Mouse (Mus musculus) ovary, adult 18-20 months (tissue): ENCODE results near the gene Hsp90b1.
"Not testable (repeated sequence)": the region's sequence is repeated elsewhere in the genome, so short reads cannot be mapped to it uniquely, and the experiment has no call there.

Experiments
- DNase-seq: peaks from one replicate; pipeline ENCODE4 v3.0.0; 2022; ENCODE audit warnings: low spot score, mixed read lengths

Hsp90b1 gene

DNA sequence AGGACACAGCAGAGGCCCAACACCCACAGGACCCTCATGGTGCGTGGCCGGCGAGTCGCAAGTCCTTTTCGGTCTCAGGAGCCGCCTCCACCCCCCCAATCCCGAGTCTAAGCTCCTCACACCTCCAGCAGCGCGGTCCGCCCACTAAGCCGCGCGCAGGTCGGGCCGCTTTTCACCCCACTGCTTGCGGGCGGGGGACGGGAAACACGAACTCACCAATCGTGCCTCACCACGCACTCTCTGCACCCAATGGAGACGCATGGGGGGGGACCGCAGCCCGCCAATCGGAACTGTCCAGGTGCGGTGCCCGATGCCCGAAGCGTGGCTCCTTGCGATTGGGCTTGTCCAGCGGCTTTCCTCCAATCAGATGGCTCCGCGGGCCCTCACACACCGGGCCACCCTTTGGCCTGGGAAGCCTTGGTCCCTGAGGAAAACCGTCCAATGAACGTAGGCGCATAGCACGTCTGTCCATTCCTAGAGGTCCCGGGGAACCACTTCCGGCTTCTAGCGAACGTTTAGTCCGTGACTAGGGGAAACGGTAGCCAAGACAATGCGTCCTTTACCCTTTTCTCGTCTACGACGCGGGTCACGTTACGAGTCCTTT, at the start of gene Hsp90b1, which contains the start of gene Ttc41:
Gene Hsp90b1 (minus strand): TSS at position 192 of the 604 bp plus-strand sequence.
Gene Ttc41 (plus strand): TSS at position 494 of the 604 bp plus-strand sequence.
- peak; percentile 100 for DNase-seq

DNA sequence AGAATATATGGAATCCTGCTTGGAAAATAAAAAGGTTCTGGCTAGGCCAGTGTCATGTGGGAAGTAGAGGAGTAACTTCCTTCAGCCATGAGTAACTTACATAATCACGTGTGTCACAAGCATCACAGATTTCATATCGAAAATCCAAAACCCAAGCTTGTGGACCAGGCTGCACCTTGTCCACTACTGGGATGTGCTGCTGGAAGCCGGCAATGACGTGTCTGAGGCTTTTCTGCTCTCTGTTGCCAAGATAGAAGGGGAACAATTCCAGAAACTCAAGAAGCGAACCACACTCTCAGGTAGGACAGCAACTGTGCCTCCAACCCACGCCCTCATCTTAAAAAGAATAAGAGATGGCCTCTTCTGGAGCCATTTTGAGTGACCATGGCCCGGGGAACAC, 39.0 kb upstream of the Hsp90b1 start:
- DNase-seq = no peak

DNA sequence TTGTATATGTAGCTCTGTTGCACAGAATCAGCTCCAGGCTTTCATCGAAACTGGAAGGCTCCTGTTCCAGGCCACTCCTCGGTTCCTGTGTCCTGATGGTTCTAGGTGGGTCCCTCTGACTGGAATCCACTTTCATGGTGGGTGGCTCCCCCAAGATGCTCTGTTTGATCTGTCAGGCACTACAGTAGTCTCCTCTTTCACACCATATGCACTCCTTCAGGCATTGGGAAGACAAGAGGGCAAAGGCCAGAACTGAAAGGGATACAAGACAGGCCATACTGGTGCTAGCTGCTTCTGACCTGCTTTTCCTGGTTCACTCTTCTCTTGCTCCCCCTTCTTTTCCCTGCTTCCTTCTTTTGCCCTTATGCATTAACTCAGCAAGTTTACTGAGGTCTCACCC, 37.6 kb upstream of the Hsp90b1 start:
- no peak for DNase-seq

DNA sequence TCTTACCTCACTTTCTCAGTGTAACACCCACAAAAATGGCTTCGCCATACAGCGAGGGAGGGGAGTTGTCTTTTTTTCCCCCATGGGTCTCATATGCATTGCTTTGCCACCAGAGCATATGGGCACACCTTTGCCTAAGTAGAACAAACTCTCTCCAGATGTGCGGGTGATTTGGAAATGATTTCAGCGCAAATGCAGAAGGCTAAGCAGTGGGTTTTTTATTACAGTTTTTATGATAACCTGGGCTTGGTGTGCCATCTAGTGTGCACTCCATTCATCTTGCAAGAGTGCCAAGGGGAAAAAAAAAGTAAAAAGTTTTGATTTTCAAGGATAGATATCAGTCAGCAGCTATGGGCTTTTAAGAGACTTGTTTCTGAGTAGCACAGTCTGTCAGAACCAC, 29.7 kb upstream of the Hsp90b1 start:
- DNase-seq = no peak

DNA sequence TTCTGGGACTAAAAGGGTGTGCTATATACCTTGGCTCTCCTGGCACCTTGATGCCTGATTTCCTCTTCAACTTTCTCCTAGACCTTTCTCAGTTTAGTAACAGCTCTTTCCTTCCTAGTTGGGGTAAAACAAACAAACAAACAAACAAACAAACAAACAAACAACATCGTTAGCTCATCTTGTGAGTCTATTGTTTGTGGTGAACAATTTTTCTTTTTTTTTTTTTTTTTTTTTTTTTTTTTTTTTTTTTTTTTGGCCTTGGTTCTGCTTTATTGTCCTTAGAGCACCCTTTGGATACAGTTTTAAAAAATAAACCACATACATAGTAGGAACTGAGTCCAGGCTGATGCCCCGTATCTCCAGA, 26.2 kb upstream of the Hsp90b1 start:
- no peak for DNase-seq

DNA sequence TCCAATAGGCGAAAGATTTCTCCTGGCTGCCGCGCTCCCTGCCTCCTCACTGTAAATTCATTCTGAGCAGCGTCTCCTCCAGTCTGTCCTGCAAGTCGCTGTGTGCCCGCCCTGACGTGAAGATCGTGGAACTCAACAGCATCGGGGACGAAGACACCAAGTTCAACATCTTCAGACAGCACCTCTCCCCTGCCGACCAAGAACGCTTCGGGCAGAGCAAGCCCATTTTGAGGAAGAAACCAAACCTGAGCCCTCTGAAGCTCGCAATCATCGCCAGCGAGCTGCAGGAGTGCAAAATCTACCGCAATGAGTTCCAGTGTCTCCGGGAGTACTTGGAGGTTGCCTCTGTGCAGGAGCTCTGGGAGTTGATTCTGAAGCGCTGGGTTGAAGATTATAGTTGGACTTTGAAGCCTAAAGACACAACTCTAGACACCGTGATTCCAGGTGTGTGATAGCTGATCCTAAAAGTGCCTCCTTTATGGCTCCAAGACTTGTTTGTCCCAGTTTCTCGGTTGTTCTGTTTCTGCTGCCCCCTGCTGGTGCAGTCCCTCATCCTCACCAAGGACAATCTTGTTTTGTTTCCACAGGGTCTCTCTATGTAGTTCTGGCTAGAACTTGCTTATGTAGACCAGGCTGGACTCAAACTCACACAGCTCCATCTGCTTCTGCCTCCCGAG, 25.7 kb upstream of the Hsp90b1 start:
- DNase-seq = peak; percentile 52

DNA sequence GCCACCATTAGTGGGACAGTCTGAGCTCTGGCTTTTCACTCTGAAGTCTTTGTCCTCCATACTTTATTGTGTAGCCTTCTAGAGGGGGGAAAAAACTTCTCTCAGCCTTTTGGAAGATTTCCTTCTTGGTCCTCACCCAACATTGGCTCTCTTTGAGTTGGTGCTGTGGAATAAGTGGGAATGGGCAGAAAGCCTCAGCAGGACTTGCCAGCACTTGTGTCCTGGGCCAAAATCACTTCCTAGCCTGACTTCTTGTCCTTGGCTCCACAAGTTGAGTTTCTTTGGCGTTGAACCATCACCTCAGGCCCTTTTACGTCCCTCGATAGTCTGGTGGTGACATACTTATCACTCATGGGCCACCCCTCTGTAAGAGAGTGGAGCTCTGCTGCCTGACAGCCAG, 22.9 kb upstream of the Hsp90b1 start:
- DNase-seq = no peak

DNA sequence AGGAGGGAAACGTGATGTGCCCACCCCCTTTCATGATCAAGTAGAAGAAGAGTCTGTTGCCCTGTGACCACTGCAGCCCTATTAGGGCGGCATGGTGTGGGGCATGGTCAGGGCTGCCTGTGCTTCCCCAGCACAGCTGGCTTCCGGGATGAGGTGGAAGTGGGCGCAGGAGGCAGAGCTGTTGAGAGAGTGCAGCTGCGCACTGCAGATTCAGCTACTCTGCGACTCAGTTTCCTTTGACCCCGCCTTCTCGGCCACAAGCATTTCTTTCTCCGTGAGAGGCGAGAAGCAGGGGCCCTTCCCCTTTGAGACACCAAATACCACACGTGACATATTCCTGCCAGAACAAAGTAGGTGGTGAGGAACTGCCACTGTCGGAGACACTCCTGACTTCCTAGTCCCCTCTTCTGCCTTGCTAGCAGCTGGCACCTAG, 22.3 kb upstream of the Hsp90b1 start:
- DNase-seq = no peak

DNA sequence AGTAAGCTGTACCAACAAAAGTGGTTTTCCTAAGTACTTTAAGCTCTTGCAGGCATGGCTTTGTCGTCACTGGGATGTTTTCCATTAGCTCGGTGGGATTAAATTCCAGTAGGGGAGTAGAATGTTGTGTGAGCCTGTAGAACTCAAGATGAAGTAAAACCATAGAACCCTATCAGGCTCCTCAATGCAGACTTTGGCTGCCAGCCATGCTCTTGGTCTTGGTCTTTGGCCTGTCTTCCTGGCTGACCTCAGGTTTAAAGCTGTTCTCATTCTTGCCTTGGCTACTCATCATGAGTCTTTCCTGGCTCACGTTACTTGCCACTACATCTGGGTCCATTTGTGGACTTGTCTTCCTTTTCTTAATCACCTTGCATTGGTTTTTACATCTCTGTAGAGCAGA, 6.8 kb upstream of the Hsp90b1 start:
- no peak for DNase-seq

DNA sequence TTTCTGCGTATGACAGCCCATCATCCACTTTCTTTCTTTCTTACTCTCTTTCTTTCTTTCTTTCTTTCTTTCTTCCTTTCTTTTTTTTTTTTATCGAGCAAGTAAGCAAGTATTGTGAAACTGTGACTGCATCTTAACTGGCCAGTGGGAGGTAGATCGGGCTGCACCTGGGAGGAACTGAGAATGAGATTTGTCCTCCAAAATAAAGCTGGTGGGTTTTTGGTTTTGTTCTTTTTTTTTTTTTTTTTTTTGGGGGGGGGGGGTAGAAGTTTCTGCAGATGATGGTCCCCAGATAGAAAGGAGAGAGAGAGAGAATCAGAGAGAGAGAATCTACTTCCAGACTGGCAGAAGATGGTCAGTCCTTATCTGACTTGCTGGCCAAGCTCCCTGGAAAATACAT, 1.8 kb upstream of the Hsp90b1 start:
- DNase-seq = no peak

DNA sequence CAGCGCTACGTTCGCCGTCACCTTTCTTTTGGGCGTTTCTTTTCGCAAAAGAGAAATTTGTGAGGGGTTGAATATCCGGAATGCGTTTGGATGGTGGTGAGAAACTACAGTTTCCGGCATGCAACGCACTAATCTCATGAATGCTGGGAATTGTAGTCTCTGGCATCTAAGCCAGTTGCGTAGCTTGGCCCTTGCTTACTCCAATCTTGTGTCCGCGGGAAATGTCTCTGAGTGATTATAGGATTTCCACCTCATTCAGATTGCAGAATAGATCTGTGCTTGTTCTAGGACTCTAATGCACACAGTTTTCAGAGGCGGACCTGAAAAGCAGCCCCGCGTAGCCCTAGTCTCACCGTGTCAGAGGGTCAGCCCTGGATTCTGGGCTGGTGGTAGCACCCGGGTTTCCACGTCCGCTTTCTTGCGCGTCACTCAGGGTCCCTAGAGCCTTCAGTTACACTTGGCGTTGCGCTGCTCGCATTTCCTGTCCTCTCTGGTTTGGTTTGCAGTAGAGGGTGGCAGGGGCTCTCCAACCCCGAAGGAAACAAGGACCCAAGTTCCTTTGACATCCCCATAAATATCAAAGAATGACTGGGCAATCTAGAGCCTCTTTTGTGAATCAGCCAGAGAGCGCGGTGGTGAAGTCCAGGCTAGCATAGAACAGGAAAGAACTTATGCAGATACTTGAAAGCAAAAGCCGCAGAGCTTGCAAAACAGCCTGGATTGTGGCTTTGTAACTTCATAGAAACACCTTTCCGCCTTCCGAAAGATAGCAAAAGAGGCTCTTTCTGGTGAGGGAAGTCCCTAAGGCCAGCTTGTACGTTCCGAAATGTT, 828 bp upstream of the Hsp90b1 start:
- DNase-seq = peak; percentile 56

DNA sequence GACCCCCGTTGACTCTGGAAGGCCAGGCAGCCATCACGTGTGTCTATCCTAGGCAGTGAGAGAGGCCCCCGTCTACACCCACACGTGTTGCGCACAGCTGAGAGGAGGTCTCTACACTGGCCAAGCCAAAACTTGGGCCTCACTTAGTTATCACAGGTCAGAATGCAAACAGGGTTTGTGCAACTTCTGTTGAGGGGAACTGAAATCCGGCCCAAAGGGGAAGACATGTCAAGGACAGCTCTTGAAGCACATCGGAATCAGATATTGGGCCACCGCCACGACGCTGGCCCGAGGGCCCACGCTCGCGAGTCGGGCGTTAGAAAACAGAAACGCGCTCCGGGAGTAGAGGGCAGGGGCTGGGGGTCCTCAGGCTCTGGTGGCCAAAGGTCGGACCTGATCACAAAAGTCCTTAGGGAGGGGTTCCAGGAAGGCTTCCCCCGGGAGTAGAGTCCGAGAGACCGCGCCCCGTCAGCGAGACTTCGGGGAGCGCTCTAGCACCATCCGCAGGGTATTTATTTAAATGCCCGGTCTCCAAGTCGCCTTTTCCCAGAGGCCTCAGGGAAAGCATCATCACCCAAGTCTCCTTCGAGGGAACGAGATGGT, 619 bp downstream of the Hsp90b1 start:
- DNase-seq = peak; percentile 6

DNA sequence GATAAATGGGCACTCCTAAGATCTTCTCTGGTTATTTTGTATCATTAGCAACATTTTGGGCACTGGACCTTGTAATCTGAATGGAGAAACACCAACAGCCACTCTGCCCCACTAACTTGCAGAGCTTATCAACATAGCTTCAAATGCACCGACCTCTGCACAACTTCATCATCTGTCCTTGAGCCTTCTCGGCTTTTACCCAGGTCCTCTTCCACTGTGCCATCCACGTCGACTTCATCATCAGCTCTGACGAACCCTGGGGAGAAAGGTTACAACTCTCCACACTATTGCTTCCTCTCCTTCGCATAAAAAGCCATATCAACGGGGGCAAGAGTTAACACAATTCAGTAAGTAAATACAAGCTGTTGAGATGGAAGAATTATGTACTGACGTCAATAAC, 1.2 kb downstream of the Hsp90b1 start:
- no peak for DNase-seq

DNA sequence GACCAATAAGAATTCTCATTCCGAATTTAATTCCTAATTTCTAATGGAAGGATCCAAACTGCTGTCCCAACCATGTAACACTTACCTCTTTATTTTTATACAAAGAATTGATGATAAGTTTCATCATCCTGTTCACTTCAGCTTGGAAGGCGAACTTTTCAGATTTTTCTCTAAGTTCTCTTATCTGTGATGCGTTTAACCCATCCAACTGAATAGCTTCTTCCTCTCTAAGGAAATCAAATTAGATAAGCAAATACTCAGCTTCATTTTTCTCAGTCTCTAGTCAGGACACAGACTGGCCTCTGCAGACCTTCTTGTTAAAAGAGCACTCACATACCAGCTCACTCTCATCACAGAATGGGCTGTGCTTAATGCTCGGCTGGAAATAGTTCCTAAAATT, 1.9 kb downstream of the Hsp90b1 start:
- DNase-seq = no peak

DNA sequence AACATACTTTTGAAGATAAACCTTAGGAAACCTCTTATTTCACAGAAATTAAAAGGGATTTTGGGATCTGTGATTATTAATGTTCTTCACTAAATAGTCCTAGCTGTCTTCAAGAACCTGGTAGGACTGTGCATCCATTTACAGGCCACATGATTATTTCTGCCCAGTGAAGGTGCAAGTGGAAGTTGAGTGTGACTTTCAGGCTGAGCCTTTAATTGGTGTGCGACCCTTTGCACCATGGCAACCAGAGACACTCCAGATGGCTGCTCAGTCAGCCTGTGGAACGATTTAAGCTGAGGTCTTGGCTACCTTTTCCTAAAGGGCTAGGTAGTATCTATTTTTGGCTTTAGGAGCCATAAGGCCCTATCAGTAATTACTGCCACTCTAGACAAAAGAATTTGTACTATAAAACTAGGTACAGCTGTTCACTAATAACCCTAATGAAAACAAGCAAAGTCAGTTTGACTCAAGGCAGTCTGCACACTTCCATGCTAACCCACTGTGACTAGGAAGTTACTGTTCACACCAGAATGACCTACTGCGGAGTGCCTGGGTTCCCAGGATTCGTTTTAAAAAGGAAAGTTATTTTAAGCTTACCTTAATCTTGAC, 2.9 kb downstream of the Hsp90b1 start:
- no peak for DNase-seq

DNA sequence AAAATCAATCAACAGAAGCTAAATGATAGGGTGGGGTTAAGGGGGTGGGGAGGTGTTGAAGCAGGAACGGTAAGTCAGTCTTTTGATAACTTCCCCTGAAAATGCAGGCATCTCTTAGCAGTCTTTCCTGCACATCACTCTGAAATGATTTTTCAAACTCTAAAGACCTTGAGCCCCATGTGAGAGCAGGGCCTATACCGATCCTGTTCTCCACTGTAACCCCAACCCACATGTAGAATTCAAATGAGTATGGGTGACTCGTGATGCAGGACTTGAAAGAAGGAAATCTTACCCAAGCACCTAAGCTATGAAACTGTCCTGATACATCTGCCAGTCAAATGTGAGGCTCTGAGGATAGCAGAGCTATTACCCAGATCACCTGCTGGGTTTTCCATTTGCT, 4.3 kb downstream of the Hsp90b1 start:
- no peak for DNase-seq

DNA sequence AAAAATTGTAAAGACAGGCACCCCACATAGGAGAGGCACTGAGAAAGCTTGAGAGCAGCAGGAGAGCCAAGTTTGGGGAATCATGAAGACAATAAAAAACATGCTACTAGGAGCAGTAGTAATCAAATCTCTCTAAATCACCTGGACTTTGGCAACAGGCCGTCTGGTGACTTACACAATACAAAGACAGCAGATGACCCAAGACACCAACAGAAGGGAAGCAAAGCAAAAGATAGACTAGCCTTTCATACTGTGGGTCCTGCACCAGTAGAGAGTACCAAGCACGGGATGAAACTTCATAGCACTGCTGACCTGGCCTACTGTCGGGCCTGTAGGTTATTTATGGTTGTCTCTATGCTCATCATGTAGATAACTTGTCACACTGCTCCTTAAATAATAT, 5.1 kb downstream of the Hsp90b1 start:
- no peak for DNase-seq

DNA sequence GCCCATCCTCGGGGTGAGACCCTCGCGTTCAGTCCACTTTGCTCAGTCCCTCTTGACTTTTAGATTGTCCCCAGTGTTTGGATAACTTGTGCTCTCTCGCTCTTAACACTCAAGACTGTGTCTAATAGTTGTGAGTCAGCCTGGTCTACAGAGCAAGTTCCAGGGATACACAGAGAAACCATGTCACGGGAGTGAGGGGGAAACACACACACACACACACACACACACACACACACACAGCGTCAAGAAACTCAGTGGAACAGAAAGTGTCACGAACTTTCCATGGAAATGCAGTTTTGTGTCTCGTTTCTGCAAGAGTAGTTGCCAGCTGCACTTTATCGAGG, 19.3 kb downstream of the Hsp90b1 start:
- not testable (repeated sequence) for DNase-seq

DNA sequence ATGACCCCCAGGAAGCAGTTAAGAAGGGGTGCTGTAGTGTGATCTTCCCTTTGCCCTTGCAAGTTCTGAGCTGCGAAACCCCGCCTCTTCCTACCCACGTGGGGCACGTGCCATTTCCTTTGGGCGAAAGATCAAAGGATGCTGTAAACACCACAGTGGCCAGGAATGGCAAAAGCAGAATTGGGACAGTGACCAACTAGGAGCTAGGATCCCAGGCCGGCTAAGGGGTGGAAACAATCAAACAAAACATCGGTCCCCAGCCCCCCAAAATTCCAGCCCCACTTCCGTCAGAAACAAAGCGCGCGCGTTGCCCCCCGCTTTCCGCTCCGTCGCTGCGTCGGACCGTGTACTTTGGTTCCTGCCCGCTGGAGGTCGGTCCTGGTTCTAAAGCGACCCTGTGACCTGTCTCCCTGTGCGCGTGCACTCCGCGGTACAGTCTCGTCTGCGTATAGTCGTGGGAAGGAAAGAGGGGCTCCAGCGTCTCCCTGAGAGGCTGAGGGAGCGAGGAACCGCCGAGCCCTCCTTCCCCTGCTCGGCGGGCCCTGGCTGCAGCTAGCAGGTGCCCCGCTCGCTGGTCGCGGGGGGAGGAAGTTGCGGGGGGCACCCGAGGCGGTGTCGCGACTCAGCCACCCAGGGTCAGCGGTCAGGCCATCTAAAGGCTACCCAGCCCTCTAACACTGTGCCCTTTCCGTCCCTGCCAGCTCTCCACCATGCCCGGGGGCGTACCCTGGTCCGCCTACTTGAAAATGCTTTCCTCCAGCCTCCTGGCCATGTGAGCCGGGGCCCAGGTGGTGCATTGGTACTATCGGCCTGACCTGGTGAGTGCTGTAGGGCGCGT, 19.9 kb downstream of the Hsp90b1 start:
- peak; percentile 54 for DNase-seq

DNA sequence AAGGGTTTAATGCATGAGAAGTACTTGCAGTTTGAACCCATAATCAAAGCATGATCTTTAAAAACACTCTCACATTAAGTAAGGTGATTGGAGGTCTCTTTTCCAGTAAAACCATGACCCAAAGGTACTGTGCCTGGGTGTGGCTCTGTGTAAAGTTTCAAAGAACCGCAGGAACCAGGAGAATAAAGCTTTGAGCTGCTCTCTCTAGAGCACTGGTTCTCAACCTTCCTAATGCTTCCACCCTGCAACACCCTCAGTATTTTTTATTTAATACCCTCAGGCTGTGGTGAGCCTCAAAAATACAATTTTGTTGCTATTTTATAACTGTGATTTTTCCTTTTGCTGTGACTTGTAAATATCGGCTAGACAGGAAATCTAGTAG, 20.5 kb downstream of the Hsp90b1 start:
- DNase-seq = not testable (repeated sequence)

DNA sequence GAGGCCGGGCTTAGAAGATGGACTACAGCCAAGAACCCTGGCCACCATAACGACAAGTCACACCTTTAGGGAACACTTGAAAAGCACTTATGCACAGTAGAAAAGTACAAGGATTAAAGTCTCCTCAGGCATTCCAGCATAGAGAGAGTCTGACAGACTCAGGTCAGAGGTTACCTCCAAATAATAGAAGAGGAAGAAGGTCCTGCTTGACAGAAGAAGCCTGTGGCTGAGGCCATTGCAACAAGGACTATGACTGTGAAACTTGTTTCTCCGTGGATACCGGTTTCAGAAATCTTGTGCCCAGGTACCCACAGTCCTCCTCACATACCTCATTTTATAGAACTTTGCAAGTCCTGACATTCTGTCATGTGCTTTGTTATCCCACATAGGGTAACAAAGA, 34.8 kb downstream of the Hsp90b1 start:
- not testable (repeated sequence) for DNase-seq
